Comparison of ENCODE assay signal across 16 mouse cellular contexts in the genomic region with DNA sequence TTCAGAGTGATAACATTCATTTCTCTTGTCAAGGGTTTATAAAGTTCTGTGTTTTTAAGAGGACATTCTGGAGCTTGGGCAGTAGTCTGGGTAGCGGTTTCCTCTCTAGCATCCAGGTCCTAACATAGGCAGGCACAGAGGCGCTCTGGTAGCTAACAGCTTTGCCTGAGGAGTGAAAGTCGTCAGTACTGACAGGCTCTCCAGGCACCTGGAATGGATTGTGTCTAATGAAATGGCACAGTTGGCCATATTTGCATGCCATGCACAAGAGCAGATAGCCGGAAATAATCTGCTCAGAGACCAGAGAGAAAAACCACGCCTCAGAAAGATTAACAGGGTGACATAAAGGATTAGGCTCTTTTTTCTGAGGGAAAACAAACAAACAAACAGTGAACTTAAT. TPM values are rescaled to one million over a fixed set of nuclear protein-coding genes. Genes with fewer than 3 reads are reported as not detected.
DNase-seq lines count a peak whose midpoint lies in the region; ATAC-seq and TF ChIP-seq lines count a peak whose summit lies in the region.
"Had no signal": no experiment of that assay in that cellular context is flagged by ENCODE, and none has a peak within 500 bp of the region (broad histone marks: within the 10 kb centered on the region; RNA-seq: fewer than 3 reads in every experiment).

No protein-coding gene starts in this region.

- no peaks in the 10 kb centered on the region for H3K9me3 ChIP-seq in hindbrain, postnatal 0 days (ENCODE audit: low read length)
- no peaks in the 10 kb centered on the region for H3K9me3 ChIP-seq in hindbrain, embryonic 12.5 days (replicated peaks)
- no peaks in the 10 kb centered on the region for H3K9me3 ChIP-seq in intestine, postnatal 0 days (ENCODE audit: control insufficient read depth)
- H3K9me3 ChIP-seq: heart, embryonic 12.5 days; limb, embryonic 12.5 days had no signal

- WGBS in hindbrain, postnatal 0 days, result 43% methylated on average over 5 of the region's 5 CpGs
- WGBS in hindbrain, embryonic 12.5 days, result 54% methylated on average over 5 of the region's 5 CpGs
- 78% methylated on average over 5 of the region's 5 CpGs for WGBS in intestine, postnatal 0 days

- H3K9ac ChIP-seq in hindbrain, postnatal 0 days (replicated peaks; ENCODE audit: low read length), result no peak overlapping the region
- no peak overlapping the region for H3K9ac ChIP-seq in hindbrain, embryonic 12.5 days
- no peak overlapping the region for H3K9ac ChIP-seq in intestine, postnatal 0 days (ENCODE audit: low read depth, low read length)
- H3K9ac ChIP-seq: heart, embryonic 12.5 days; limb, embryonic 12.5 days; liver, postnatal 0 days had no signal

- no peaks in the 10 kb centered on the region for H3K36me3 ChIP-seq in hindbrain, postnatal 0 days (ENCODE audit: insufficient read depth, low read length)
- no peaks in the 10 kb centered on the region for H3K36me3 ChIP-seq in hindbrain, embryonic 12.5 days
- no peaks in the 10 kb centered on the region for H3K36me3 ChIP-seq in intestine, postnatal 0 days (ENCODE audit: control insufficient read depth, insufficient read depth)
- H3K36me3 ChIP-seq: heart, embryonic 12.5 days; limb, embryonic 12.5 days had no signal

- peak; percentile 77 for ATAC-seq in hindbrain, postnatal 0 days
- ATAC-seq in hindbrain, embryonic 12.5 days (ENCODE audit: low FRiP score), result no peak
- peak; percentile 99 for ATAC-seq in cerebellum, adult (ENCODE audit: insufficient number of reproducible peaks, low FRiP score, low TSS enrichment)
- no peak for ATAC-seq in intestine, postnatal 0 days
- ATAC-seq: liver, postnatal 0 days had no signal

- no peaks in the 10 kb centered on the region for H3K4me1 ChIP-seq in hindbrain, postnatal 0 days (ENCODE audit: insufficient read depth, low read length)
- H3K4me1 ChIP-seq in hindbrain, embryonic 12.5 days, result no peaks in the 10 kb centered on the region
- H3K4me1 ChIP-seq in intestine, postnatal 0 days (replicated peaks; ENCODE audit: control insufficient read depth, insufficient read depth, low read length), result no peaks in the 10 kb centered on the region
- H3K4me1 ChIP-seq: heart, embryonic 12.5 days had no signal

- no peak overlapping the region for H3K4me3 ChIP-seq in hindbrain, postnatal 0 days (ENCODE audit: low read length)
- H3K4me3 ChIP-seq in hindbrain, embryonic 12.5 days, result no peak overlapping the region
- H3K4me3 ChIP-seq in intestine, postnatal 0 days (ENCODE audit: low read depth, low read length), result no peak overlapping the region
- H3K4me3 ChIP-seq: heart, embryonic 12.5 days; limb, embryonic 12.5 days had no signal

- H3K27ac ChIP-seq in hindbrain, postnatal 0 days, result no peak overlapping the region
- H3K27ac ChIP-seq in hindbrain, embryonic 12.5 days, result no peak overlapping the region
- H3K27ac ChIP-seq in intestine, postnatal 0 days (ENCODE audit: low read depth, low read length), result no peak overlapping the region
- H3K27ac ChIP-seq: kidney, postnatal 0 days; limb, embryonic 12.5 days; macrophage had no signal

- peak; percentile 73 for DNase-seq in hindbrain, postnatal 0 days (ENCODE audit: low spot score)
- DNase-seq in cerebellum, adult 9-11 months, result peak; percentile 66
- DNase-seq in retina, embryonic 14.5 days (ENCODE audit: low spot score), result peak; percentile 71
- no peak for DNase-seq in urinary bladder, postnatal 4 days (ENCODE audit: low spot score in 2 of 2)
- DNase-seq: adrenal gland, adult 8-10 months; gastrocnemius, postnatal 14 days; layer of hippocampus, postnatal 36 days; liver, postnatal 0 days; spleen, adult 18-20 months had no signal

- TF ChIP-seq CTCF in hindbrain, postnatal 0 days (IDR thresholded peaks at IDR 0.05; ENCODE audit: low read depth), result no peak
- no peak for TF ChIP-seq CTCF in intestine, postnatal 0 days (IDR thresholded peaks at IDR 0.05; ENCODE audit: low read depth)

- H3K27me3 ChIP-seq in hindbrain, postnatal 0 days (ENCODE audit: insufficient read depth, low read length), result no peaks in the 10 kb centered on the region
- no peaks in the 10 kb centered on the region for H3K27me3 ChIP-seq in hindbrain, embryonic 12.5 days
- no peaks in the 10 kb centered on the region for H3K27me3 ChIP-seq in intestine, postnatal 0 days (replicated peaks; ENCODE audit: control insufficient read depth, insufficient read depth, low read length)
- H3K27me3 ChIP-seq: heart, embryonic 12.5 days; limb, embryonic 12.5 days had no signal

- no peak overlapping the region for H3K4me2 ChIP-seq in hindbrain, postnatal 0 days (ENCODE audit: low read depth, low read length)
- no peak overlapping the region for H3K4me2 ChIP-seq in hindbrain, embryonic 12.5 days (replicated peaks)
- no peak overlapping the region for H3K4me2 ChIP-seq in intestine, postnatal 0 days (replicated peaks; ENCODE audit: low read depth)
- H3K4me2 ChIP-seq: heart, embryonic 12.5 days; limb, embryonic 12.5 days had no signal

RNA-seq across cellular contexts. Expression of a gene that starts 58.8 kb away (rescaled TPM):
- 75.0 and 79.3 TPM in 2 replicates for total RNA-seq in hindbrain, postnatal 0 days (2014; rRNA removed)
- polyA plus RNA-seq in hindbrain, postnatal 0 days (2015; fragmentation: Nextera tagmentation; extraction: Ambion mirVana), result 77.1 and 77.4 TPM in 2 replicates
- 58.5 and 68.8 TPM in 2 replicates for polyA plus RNA-seq in hindbrain, embryonic 12.5 days (2016; fragmentation: Nextera tagmentation; extraction: Ambion mirVana)
- 1.3 and 1.9 TPM in 2 replicates for polyA plus RNA-seq in intestine, postnatal 0 days (2015; fragmentation: Nextera tagmentation; extraction: Ambion mirVana)

Comparison
In these comparisons a context has a peak if more than half of its experiments do, and no peak if none do; other contexts are left out.
1. ATAC-seq: peak in hindbrain, postnatal 0 days (single experiment) and cerebellum, adult (single experiment); none in hindbrain, embryonic 12.5 days (single experiment) and intestine, postnatal 0 days (single experiment).
2. DNase-seq: peak in hindbrain, postnatal 0 days (single experiment), cerebellum, adult 9-11 months (single experiment) and retina, embryonic 14.5 days (single experiment); none in urinary bladder, postnatal 4 days (0 of 2).
3. RNA of a gene that starts 58.8 kb away (polyA plus RNA-seq): 77.1 to 77.4 TPM in hindbrain, postnatal 0 days and 58.5 to 68.8 TPM in hindbrain, embryonic 12.5 days; 1.3 to 1.9 TPM in intestine, postnatal 0 days; every median in the first group is over 10 times any median in the second.